Mouse (Mus musculus) T-cell, adult 2 months (primary cell): ENCODE data around the gene Mcl1.
"Not testable (repeated sequence)": the region's sequence is repeated elsewhere in the genome, so short reads cannot be mapped to it uniquely, and the experiment has no call there.

Experiments
- DNase-seq: peaks from one replicate; pipeline ENCODE4 v3.0.0; 2022; ENCODE audit warnings: low spot score

Mcl1 gene

DNA sequence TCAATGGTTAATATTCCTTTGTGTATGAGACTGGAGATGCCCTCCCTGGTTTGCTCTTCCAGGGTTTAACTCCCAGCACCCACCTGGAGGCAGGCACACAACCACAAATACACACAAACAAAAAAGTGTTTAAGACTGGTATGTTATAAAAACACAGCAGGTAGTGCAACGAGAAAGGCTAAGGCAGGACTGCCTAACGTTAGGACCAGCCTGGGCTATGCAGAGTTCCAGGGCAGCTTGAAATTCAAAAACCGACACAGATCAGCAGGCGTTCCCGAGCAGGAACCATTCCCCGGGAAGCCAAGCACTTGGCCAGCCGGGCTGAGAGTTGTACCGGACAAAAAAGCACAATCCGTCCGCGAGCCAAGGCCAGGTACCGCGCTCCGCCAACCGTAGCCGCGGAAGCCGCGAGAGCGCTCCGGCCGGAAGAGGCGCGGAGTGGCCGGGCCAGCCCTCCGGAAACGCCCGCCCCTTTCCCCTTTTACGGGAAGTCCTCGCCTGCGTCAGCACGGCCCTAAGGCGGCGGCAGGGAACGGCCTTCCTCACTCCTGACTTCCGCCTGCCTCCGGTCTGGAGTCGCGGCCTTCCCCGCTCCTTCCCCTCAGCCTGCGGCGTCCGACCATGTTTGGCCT lies at the start of gene Mcl1:
Gene Mcl1 (plus strand): TSS at position 553 of the 632 bp plus-strand sequence.
- peak; percentile 88 for DNase-seq

DNA sequence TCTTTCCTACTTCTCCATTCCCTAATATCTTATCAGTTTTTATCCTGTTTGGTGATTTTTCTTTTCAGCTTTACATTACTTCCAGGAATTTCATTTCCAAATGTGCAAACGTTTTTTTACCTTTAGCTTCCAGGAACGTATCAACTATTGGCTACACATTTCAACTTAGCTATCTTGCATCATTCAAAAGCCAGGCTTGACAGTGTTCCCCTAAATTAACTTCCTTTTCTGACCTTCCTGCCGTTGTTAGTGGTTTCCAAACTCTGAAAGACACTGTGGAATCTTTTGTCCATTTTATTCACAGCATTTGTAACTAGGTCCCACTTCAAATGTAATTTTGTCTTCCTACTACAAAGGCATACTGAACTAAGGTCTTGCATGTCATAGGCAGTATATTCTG lies 49.4 kb upstream of the Mcl1 start:
- no peak for DNase-seq

DNA sequence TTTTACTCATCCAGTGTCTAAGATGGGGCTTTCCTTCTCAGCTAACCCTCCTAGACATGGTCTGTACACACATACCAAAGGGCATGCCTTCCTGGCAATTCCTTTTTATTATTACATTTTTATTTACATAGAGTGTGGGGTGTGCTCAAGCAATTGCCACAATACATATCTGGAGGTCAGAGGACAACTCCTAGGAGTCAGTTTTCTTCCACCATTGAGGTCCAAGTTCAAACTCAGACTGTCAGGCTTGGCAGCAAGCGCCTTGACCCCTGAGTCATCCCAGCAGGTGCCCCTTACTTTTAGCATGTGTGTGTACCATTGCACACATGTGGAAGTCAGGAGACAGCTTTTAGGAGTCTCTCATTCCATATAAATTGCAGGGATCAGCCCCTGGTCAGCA lies 44.6 kb upstream of the Mcl1 start:
- no peak for DNase-seq

DNA sequence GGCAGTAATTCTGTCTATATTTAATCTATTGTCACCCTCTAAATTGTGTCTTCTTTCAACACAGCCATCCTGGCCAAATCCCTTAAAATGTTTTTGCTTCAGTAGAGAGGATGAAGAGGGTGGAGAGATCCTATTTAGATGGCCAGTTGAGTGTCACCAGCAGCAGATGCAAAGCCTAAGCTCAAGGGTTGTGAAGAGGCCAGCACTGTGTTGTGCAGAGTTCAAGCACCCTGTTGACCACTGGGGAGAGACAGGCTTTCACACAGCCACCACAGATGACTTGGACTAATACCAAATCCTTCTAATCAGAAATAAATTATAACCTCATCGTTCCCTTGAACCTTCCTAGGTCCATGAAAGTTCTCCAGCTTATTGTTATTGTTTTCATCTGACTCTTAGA lies 40.1 kb upstream of the Mcl1 start:
- DNase-seq = no peak

DNA sequence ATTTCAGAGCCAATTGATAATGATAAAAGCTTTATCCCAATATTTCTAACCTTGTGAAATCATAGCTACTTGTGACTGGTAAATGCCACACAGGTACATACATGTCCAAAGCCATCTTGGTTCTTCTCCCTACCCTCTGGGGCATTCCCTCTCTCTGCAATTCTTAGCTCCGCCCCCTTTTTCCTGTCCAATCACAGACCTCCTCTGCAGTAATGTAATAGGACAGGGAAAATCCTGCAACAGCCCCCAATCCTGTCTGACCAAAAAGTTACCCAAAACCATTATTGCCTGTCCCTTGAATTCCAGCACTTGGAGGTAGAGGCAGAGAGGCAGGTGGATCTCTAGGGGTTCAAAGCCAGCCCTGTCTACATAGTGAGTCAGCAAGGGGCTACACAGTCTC lies 37.3 kb upstream of the Mcl1 start:
- DNase-seq = no peak

DNA sequence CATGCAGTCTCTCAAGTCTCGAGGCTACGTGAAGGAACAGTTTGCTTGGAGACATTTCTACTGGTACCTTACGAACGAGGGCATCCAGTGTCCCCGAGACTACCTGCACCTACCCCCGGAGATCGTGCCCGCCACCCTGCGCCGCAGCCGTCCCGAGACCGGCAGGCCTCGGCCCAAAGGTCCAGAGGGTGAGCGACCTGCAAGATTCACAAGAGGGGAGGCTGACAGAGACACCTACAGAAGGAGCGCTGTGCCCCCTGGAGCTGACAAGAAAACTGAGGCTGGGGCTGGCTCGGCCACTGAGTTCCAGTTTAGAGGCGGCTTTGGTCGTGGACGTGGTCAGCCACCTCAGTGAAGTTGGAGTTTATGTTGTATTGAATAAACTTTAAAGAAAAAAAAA lies 36.2 kb upstream of the Mcl1 start:
- DNase-seq = not testable (repeated sequence)

DNA sequence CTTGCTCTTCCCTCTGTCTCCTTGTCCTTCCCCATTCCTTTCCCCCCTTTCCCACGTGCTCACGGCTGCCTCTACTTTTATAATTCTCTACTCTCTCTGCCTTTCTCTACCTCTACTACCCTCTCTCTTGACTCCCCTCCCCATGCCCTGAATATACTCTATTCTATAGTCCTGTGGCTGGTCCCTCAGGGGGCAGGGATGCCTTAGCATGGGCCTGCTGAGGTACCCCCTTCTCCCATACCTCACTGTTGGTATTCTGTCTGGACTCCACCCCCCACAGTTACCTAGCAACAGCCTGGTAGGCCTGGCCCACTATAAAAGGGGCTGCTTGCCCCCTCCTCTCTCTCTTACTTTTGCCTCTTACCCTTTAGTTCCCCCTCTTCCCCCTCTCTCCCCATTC lies 35.0 kb upstream of the Mcl1 start:
- DNase-seq = no peak

DNA sequence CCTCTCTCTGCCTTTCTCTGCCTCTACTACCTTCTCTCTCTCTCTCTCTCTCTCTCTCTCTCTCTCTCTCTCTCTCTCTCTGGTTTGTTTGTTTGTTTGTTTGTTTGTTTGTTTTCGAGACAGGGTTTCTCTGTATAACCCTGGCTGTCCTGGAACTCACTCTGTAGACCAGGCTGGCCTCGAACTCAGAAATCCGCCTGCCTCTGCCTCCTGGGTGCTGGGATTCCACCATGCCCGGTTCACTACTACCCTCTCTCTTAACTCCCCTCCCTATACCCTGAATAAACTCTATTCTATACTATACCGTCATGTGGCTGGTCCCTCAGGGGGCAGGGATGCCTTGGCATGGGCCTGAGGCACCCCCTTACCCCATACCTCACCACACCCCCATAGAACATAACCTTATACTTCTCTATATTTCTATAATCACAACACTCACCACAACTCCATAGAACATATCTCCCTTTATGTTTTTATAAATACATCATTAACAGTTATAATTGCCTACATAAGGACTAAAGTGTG lies 34.5 kb upstream of the Mcl1 start:
- DNase-seq = not testable (repeated sequence)

DNA sequence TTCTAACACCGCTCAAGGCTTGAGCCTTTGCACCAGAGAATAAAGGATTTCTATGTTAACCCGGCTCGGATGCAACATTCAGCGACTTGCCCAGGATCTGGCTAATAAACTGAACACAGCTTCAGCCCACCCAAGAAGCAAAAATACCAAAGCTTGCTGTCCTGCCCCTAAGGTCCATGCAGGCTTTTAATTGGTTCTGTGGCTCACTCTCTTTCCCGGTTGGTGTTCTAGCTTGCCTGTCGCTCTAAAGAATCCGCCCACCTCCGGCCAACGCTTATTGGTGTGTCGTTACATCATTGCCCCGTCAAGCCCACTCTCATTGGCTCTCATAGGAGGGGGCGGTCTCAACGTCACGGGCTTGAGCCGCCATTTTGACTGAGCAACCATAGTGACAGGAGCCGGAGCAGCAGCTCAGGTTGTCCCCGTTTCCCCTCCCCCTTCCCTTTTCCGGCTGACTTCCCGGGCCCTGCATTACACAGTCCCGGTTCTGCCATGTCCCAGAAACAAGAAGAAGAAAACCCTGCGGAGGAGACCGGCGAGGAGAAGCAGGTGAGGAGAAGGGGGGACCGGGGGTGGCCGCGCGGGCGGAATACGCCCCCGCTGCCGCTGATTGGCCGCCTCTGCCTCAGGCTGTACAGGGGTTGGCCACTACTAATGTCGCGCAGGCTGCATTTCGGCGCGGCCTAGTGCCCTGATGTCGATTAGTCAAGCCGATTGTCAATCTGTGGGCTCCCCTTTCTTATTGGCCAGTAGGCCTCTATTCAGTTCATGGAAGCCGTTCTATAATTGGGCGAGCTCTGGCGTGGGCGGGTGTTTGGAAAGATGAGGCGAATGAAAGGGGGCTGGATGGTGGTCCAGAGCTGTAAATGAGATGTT lies 33.7 kb upstream of the Mcl1 start, which contains the start of gene Ensa:
Gene Ensa (plus strand): TSS at position 366 of the 876 bp plus-strand sequence.
- DNase-seq = peak; percentile 98

DNA sequence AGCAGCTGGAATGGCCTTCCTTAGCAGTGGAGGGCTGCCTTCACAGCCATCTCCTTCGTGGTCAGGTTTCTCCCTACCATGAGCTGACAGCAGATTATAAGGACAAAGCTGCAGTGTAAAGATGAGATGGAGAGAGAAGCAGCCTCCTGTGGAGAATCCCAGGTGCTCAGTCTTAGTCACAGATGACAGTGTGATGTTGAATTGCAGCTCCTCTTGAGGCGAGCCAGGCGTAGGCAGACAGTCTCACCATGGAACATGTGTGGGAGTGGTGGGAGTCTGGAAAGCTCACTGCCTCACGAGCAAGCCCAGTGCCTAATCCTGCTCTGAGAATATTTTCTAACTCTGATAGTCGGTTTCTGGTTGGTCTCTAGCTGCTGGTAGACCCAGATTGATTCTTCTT lies 30.8 kb upstream of the Mcl1 start:
- no peak for DNase-seq

DNA sequence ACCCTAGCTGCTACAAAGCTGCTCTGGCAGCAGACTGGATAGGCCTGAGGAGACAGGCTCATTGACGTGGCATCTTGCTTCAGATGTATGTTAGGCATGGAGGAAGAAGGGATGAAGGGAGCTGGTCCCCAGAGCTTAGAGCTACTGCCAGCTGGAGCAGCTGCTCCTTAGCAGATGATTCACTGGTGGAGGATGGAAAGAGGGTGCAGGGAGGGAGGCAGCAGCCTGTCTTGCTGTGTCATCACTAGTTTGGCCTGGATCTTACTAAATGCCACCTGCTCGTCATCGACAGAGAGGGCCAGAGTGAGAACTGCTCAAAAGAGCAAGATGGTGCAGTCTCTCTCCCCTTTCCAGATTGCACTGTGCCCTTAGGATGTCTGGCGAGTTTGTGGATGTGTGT lies 28.8 kb upstream of the Mcl1 start:
- no peak for DNase-seq

DNA sequence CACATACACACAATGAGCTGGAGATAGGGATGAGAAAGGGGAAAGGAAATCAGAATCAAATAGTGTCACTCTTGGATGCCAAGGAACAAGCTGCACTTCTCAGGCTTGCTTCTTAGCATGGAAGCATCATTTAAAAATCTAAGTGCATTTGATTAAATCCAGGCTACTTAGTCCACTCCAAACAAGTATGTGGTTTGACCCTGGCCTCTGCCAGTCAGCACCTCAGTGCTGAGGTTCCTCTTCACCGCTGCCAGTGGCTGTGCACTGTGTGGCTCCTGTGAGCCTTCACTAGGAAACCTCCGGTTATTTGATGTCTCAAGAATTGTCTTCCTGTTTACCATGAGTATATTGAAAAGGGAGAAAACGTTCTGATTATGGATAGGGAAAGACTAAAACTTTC lies 27.7 kb upstream of the Mcl1 start:
- no peak for DNase-seq

DNA sequence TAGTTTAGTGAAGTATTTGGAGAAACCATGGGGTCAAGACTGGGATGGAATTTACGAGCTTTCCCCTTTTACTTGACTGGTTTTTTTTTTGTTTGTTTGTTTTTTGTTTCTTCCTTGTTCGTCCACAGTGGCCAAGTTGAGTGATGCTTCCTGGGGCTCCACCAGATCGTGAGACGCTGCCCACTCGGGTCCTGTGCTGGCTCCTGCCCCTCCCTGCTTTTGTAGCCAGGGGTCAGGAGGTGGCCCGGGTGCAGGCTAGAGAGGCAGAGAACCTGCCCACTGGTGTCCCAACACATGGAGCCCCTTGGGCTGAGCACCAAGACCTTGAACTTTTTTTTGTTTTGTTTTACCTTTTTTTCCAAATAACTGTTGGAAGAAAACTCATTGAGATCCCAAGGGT lies 27.3 kb upstream of the Mcl1 start:
- no peak for DNase-seq

DNA sequence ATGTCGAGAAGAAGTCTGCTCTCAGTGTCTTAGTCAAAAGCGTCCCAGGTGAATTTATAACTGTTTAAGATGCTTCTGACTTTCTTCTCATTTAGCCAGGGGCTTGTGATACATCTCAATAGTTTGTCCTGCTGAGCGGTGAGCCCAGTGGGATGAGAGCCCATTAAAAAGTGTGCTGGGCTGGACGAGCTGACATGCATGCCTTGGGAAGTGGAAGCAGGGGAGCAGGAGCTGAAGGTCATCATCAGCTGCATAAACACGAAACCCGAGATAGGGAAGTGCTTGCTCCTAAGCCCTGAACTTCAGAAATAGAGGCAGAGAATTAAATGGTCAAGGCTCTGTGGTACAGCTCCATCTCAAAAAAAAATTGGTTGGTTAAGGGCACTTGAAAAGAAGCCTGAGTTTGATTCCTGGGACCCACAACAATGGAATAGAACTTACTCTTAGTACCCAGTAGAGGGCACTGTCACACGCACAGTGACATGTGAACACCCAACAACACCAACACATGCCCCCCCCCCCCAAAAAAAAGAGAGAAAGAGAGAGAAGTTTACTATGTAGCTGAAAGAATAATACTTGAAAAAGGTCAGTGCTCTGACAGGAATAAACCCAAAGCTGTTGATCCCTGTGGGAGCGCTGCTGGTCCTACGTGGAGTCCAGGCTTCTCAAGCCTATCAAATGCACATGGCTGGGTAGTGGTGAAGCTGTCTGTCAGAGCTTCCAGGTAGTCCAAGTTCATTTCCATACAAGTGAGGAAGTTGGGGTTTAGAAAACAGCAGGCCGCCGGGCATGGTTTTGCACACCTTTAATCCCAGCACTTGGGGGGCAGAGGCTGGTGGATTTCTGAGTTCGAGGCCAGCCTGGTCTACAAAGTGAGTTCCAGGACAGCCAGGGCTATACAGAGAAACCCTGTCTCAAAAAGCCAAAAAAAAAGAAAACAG lies 25.7 kb upstream of the Mcl1 start:
- DNase-seq = peak; percentile 25

DNA sequence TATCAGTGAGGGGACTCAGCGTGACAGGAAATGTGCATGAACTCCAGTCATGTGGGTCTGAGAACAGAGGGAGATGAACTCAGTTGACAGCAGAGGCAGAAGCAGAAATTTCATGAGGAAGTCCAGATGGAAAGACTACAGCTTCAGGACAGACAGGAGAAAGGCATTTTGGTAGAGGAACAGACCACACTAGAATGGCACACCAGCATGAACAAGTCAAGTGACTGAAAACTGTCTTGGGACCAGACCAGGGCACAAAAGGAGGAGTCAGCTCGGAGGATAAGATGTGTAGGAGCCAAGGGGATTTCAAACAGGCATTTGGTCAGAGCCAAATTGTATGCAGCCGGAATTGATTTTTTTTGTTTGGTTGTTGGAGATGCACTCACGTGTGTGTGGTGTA lies 23.0 kb upstream of the Mcl1 start:
- no peak for DNase-seq

DNA sequence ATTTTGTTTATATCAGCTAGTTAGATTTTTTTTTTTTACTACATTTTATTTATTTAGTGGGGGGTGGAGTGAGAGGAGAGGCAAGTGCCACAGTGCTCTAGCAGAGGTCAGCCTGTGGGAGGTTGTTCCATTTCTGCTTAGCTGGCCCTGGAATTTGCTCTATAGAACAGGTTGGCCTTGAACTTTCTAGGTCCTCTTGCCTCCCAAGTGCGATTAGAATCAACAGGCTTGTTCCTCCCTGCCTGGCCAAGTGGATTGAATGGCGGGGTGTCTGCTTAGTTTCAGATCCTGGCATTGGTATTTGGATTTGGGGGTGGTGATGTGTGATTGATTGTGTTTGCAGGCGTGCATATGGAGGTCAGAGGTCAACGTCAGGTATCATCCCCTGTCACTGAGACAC lies 22.5 kb upstream of the Mcl1 start:
- no peak for DNase-seq

DNA sequence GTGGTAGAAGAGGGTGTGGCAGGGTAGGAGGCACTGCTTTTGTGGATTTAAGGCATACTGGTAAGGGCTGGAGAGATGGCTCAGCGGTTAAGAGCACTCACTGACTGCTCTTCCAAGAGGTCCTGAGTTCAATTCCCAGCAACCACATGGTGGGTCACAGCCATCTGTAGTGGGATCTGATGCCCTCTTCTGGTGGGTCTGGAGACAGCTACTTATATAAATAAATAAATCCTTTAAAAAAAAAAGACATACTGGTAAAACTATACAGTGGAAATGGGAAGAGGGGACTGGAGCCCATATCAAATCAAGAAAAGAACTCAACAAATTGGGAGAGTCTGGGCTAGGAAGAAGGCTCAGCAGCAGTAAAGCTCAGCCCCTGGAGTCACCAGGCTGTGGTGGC lies 18.9 kb upstream of the Mcl1 start:
- no peak for DNase-seq

DNA sequence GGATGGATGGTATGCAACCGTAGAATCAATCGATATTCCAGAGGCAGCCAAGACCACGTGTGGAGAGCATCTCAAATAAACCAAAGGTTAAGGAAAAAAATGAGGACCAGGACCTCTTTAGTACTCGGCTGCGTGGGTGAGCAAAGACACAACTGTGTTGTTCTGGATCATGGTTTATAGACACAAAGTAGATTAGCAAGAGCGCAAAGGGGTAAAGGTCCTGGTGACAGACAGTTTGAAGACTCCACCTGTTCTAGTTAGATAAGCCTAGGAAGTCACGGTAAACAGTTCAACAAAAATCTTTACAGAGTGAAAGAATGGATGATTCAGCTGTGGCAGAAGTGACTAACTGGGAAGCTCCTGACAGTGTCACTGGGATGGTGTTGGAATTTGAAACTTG lies 15.5 kb upstream of the Mcl1 start:
- DNase-seq = no peak

DNA sequence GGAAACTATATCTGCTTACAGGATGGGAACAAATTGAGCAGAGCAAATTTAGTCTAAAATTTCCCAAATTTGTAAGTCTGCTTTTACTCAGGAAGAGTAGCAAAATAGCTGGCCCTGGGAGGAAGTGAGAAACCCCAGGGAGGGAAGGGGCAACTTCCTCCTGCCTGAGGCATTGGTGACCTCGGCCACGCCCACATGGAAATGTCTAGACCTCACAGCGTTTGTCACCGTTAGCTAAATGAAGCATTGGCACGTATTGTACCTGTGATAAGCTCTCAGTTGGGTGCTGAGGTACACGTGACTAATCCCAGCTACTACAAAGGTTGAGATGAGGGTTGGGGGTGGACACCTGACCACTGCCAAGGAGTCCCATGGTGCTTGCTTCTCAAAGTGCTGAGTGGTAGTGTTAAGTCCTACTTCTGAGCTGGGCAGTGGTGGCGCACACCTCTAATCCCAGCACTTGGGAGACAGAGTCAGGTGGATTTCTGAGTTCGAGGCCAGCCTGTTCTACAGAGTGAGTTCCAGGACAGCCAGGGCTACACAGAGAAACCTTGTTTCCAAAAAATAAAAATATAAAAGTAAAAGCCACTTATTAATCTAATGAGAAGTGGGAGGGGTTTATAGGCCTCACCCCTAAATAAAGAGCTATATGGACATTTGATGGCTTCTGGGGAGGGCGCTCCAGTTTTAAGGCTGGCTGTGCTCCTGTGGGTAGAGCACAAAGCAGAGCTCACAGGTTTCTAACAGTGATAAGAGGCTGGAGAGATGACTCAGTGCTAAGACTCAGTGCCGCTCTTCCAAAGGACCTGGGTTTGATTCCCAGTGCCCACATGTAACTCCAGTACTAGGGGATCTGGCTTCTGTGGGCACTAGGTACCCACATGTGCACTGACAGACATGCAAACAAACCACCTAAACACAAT lies 13.0 kb upstream of the Mcl1 start:
- DNase-seq = peak; percentile 64

DNA sequence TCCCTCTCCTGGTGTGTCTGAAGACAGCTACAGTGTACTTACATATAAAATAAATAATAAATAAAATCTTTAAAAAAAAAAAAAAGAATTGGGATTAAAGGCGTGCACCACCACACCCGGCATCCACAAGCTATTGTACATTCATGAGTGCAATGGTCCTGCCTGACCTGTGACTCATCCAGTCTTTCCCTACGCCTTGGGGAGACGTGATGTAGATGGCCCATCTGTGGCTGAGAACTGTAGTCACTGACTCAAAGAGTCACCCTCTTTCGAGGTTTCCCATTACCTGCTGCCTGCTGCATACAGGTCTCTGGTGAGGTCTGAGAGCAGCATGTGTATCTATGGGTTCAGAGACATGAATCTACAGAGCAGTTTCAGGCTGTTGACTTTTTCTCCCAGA lies 10.6 kb upstream of the Mcl1 start:
- DNase-seq = no peak
